Mouse (Mus musculus) thymus, adult 2 months (tissue): ENCODE data around the gene Iqcj.

Experiments used
- CTCF ChIP-seq: fragments of 200-500 bp; IDR thresholded peaks from 2 replicates; pipeline ENCODE4 v1.5.1; 2012; ENCODE audit warnings: mild to moderate bottlenecking, control low read depth, low read length, moderate library complexity, borderline replicate concordance; ENCODE audit not compliant: control insufficient read depth, poor library complexity, insufficient read depth; ENCODE audit errors: extremely low read depth
- POLR2A ChIP-seq: fragments of 200-500 bp; IDR thresholded peaks from 2 replicates; pipeline ENCODE4 v1.6.1; 2012; ENCODE audit warnings: mild to moderate bottlenecking, low read length, control low read depth, moderate library complexity; ENCODE audit not compliant: control insufficient read depth, poor library complexity, insufficient read depth; ENCODE audit errors: extremely low read depth

- TF ChIP-seq CTCF (no peak), POLR2A (no peak)
Measured at GRCm38 (mm10) chr3:68042951-68043350, 150.9 kb downstream of the Iqcj start.
